Mouse (Mus musculus) forebrain, postnatal 0 days (tissue): ENCODE results near the gene Grin2c. TPM values are rescaled to one million over a fixed set of nuclear protein-coding genes. Genes with fewer than 3 reads are reported as not detected.

ENCODE experiments used
- ATAC-seq: fragments of 200-750 bp; cut with Nextera tagmentation; 2 replicates; pipeline ENCODE4 v1.8.0; 2017; ENCODE audit warnings: mild to moderate bottlenecking, moderate library complexity
- DNase-seq: peaks from one replicate; pipeline ENCODE4 v3.0.0-alpha.2; 2015
- H3K27ac ChIP-seq: fragments of 300-500 bp; sonication (generic); 2 replicates; pipeline ENCODE4 v1.5.1; 2014; ENCODE audit warnings: low read depth, mild to moderate bottlenecking, antibody characterized with exemption, low read length, moderate library complexity, mixed read lengths
- H3K27me3 ChIP-seq: fragments of 300-500 bp; sonication (generic); 2 replicates; pipeline ENCODE4 v1.6.1; 2014; ENCODE audit warnings: mild to moderate bottlenecking, low read length, mixed read lengths; ENCODE audit not compliant: insufficient read depth
- H3K36me3 ChIP-seq: fragments of 300-500 bp; sonication (generic); 2 replicates; pipeline ENCODE4 v1.6.1; 2014; ENCODE audit warnings: mild to moderate bottlenecking, moderate library complexity; ENCODE audit not compliant: insufficient read depth
- H3K4me1 ChIP-seq: fragments of 300-500 bp; sonication (generic); 2 replicates; pipeline ENCODE4 v1.6.1; 2014; ENCODE audit warnings: antibody characterized with exemption; ENCODE audit not compliant: insufficient read depth
- H3K4me2 ChIP-seq: fragments of 300-500 bp; sonication (generic); 2 replicates; pipeline ENCODE4 v1.6.1; 2014; ENCODE audit warnings: low read depth, mild to moderate bottlenecking, moderate library complexity
- H3K4me3 ChIP-seq: fragments of 300-500 bp; sonication (generic); 2 replicates; pipeline ENCODE4 v1.5.1; 2014; ENCODE audit warnings: low read depth, low read length, mixed read lengths
- H3K9ac ChIP-seq: fragments of 300-500 bp; sonication (generic); 2 replicates; pipeline ENCODE4 v1.6.1; 2014; ENCODE audit warnings: mild to moderate bottlenecking
- H3K9me3 ChIP-seq: fragments of 300-500 bp; sonication (generic); 2 replicates; pipeline ENCODE4 v1.6.1; 2016; ENCODE audit warnings: low read length
- CTCF ChIP-seq: sonication (generic); IDR thresholded peaks from 2 replicates; pipeline ENCODE4 v1.5.1; 2016; ENCODE audit warnings: antibody characterized with exemption, control low read depth, low read depth
- WGBS: fragments of 180-500 bp; shearing (Covaris S2); extraction: QIAGEN DNeasy Blood & Tissue Kit; methylation state at CpG from one replicate; pipeline ENCODE4 v1.1.7; 2014; 5-methylcytosine and 5-hydroxymethylcytosine counted together
- polyA plus RNA-seq: library from polyadenylated mRNA; unstranded; fragments of >200 nt; fragmentation: Nextera tagmentation; extraction: Ambion mirVana; gene quantifications from 2 replicates; pipeline ENCODE4 v1.2.1, GENCODE M21; 2015
- total RNA-seq: library from RNA; depleted of rRNA; stranded (reverse); fragments of >200 nt; gene quantifications from 2 replicates; pipeline ENCODE4 v1.2.3, GENCODE M21; 2014

Gene Grin2c
- total and polyA plus RNA-seq, 2 experiments from 2014 or later: 0.48 to 1.6 TPM

GRCm38 (mm10) chr11:115283891-115284620 lies 17.0 kb upstream of the Grin2c start:
- DNase-seq (no peak), ATAC-seq (no peak)
- 89% methylated on average over 12 of the region's 12 CpGs for WGBS
- Histone ChIP-seq H3K9me3 (no peaks in the 10 kb centered on the region), H3K36me3 (no peaks in the 10 kb centered on the region), H3K4me2 (no peak overlapping the region), H3K4me3 (no peak overlapping the region), H3K4me1 (no peaks in the 10 kb centered on the region; the same call in 1 of the 2 replicates), H3K9ac (no peak overlapping the region), H3K27ac (no peak overlapping the region), H3K27me3 (no peaks in the 10 kb centered on the region)
- TF ChIP-seq CTCF: no peak

- ATAC-seq (no peak), DNase-seq (no peak)
- no peak overlapping the region for H3K4me3 ChIP-seq
- H3K9ac ChIP-seq: no peak overlapping the region
- H3K4me1 ChIP-seq: no peaks in the 10 kb centered on the region; the same call in 1 of the 2 replicates
- no peaks in the 10 kb centered on the region for H3K9me3 ChIP-seq
- TF ChIP-seq CTCF: no peak
- no peaks in the 10 kb centered on the region for H3K36me3 ChIP-seq
- no peaks in the 10 kb centered on the region for H3K27me3 ChIP-seq
- no peak overlapping the region for H3K27ac ChIP-seq
- no peak overlapping the region for H3K4me2 ChIP-seq
- 67% methylated on average over 9 of the region's 9 CpGs for WGBS
Observed at GRCm38 (mm10) chr11:115283486-115283765, 16.4 kb upstream of the Grin2c start.

DNA sequence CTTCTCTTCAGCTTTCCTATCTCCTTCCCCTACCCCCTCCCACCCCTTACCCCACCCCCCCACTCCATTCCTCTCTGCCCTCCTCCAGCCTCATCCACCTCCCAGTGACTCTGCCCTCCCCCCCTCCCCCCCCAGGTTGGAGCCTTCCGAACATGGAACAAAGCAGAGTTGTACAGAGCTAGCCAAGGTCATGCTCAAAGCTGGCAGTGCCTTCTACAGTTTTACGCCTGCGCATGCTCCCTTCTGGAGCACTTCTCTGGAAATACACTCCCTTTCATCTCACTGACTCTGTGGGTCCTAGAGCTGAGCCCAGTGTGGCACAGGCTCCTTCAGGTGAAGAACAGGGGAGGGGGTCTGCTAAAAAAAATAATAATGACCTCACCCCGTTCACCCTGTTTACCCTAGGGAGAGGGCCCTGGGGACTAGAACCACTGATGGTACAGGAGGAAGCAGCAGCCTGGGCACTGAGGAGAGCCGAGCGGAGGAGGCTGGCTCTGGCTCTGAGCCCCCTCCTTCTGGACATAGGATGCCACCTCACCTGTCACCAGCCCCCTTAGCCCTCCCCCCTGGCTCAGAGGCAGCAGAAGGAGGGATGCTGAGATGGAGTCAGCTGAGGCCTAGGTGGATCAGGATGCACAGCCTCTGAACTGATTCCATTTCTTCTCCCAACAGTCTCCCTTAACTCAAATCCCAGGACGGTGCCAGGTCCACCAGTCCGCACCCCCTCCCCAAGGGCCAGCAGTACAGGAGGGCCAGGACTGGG lies 15.9 kb upstream of the Grin2c start:
- DNase-seq: peak; percentile 49
- Histone ChIP-seq H3K4me3 (no peak overlapping the region), H3K4me1 (no peaks in the 10 kb centered on the region; the same call in 1 of the 2 replicates), H3K27me3 (no peaks in the 10 kb centered on the region), H3K9ac (no peak overlapping the region), H3K36me3 (no peaks in the 10 kb centered on the region), H3K27ac (peak overlapping the region; percentile 16; the same call in 1 of the 2 replicates), H3K4me2 (no peak overlapping the region), H3K9me3 (no peaks in the 10 kb centered on the region)
- TF ChIP-seq CTCF: no peak
- 79% methylated on average over 8 of the region's 8 CpGs for WGBS
- ATAC-seq: peak; percentile 65

GRCm38 (mm10) chr11:115282295-115282694 lies 15.3 kb upstream of the Grin2c start:
- DNase-seq (peak; percentile 39), ATAC-seq (peak; percentile 64)
- 74% methylated on average over 8 of the region's 8 CpGs for WGBS
- Histone ChIP-seq H3K4me3 (no peak overlapping the region), H3K36me3 (no peaks in the 10 kb centered on the region), H3K4me1 (no peaks in the 10 kb centered on the region; the same call in 1 of the 2 replicates), H3K27ac (peak overlapping the region; percentile 16; the same call in 1 of the 2 replicates), H3K27me3 (no peaks in the 10 kb centered on the region), H3K4me2 (no peak overlapping the region), H3K9me3 (no peaks in the 10 kb centered on the region), H3K9ac (no peak overlapping the region)
- no peak for TF ChIP-seq CTCF

DNA sequence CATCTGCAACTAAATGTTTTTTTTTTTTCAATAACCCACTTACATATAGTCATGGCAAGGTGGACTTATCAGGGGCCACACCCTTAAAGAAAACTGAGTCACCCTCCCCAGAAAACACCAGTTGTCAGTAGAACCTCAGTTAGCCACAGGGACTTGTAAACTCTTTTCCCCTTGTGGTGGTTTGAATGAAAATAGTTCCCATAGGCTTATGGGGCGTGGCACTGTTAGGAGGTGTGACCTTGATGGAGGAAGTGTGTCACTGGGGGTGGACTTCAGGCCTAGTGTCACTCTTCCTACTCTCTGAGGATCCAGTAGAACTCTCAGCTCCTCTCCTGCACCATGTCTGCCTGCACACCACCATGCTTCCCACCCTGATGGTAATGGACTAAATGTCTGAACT lies 12.7 kb upstream of the Grin2c start:
- WGBS: 72% methylated on average over 1 of the region's 1 CpGs
- ATAC-seq (no peak), DNase-seq (no peak)
- no peak for TF ChIP-seq CTCF
- no peak overlapping the region for H3K4me3 ChIP-seq
- H3K9ac ChIP-seq: no peak overlapping the region
- H3K36me3 ChIP-seq: no peaks in the 10 kb centered on the region
- no peak overlapping the region for H3K4me2 ChIP-seq
- H3K27ac ChIP-seq: no peak overlapping the region
- no peaks in the 10 kb centered on the region for H3K27me3 ChIP-seq
- no peaks in the 10 kb centered on the region for H3K9me3 ChIP-seq
- H3K4me1 ChIP-seq: 0 out of 2 replicates have a peak, but pooled peaks cover 6% of the 10 kb centered on the region

GRCm38 (mm10) chr11:115278176-115278575 lies 11.1 kb upstream of the Grin2c start:
- WGBS: 86% methylated on average over 6 of the region's 6 CpGs

DNA sequence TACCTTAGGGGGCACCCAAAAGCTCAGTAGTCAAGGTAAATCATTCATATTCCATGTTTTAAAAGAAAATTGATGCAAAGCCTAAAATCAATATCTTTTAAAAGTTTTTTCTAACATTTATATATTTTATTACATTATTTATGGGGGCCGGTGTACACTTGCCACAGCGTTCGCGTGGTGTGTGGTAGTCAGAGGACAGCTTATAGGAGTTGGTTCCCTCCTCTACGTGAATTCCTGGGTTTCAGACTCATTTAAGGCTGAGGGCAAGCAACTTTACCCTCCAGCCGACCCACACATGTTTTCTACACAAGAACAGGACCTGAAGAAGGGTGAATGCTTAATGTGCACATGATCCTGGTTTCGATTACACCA lies 10.5 kb upstream of the Grin2c start:
- no peaks in the 10 kb centered on the region for H3K9me3 ChIP-seq
- H3K4me1 ChIP-seq: 0 out of 2 replicates have a peak, but pooled peaks cover 6% of the 10 kb centered on the region
- H3K9ac ChIP-seq: peak overlapping the region; percentile 77
- TF ChIP-seq CTCF: no peak
- peak overlapping the region; percentile 74 for H3K4me3 ChIP-seq
- no peak for ATAC-seq
- H3K27ac ChIP-seq: peak overlapping the region; percentile 88
- 21% methylated on average over 7 of the region's 7 CpGs for WGBS
- H3K27me3 ChIP-seq: no peaks in the 10 kb centered on the region
- H3K4me2 ChIP-seq: peak overlapping the region; percentile 79
- no peaks in the 10 kb centered on the region for H3K36me3 ChIP-seq
- no peak for DNase-seq

More at GRCm38 (mm10) chr11:115278176-115278575, 11.1 kb upstream of the Grin2c start:
- no peaks in the 10 kb centered on the region for H3K27me3 ChIP-seq
- no peak overlapping the region for H3K4me3 ChIP-seq
- H3K4me1 ChIP-seq: 0 out of 2 replicates have a peak, but pooled peaks cover 6% of the 10 kb centered on the region
- ATAC-seq: no peak
- no peak overlapping the region for H3K27ac ChIP-seq
- no peak for DNase-seq
- no peak overlapping the region for H3K4me2 ChIP-seq
- H3K9me3 ChIP-seq: no peaks in the 10 kb centered on the region
- H3K9ac ChIP-seq: no peak overlapping the region
- no peak for TF ChIP-seq CTCF
- no peaks in the 10 kb centered on the region for H3K36me3 ChIP-seq
